Mouse (Mus musculus) forelimb bud, embryonic 11.5 days (tissue): ENCODE data around the gene Slc6a20b.

Source experiments
- DNase-seq: peaks from one replicate; pipeline ENCODE4 v3.0.0-alpha.2; 2012; ENCODE audit warnings: low read depth, low spot score

The Slc6a20b gene

DNA sequence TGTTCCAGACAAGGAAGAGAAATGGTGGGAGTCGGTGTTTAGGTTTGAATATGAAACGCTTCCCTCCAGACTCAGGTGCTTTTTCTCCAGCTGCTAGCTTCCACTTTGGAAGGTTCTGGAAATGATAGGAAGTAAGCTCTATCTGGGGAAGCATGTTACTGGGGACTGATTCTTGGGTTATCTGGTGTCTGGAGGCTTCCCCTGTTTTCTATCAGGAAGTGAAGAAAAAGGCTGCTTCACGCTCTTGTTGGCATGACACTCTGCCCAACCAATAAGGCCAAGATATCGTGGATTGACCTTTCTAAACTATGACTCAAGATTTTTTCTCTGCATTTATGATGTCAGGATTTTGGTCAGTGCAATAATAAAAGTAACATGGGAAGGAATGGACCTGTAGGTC is 37.2 kb downstream of the Slc6a20b start:
- DNase-seq = no peak

DNA sequence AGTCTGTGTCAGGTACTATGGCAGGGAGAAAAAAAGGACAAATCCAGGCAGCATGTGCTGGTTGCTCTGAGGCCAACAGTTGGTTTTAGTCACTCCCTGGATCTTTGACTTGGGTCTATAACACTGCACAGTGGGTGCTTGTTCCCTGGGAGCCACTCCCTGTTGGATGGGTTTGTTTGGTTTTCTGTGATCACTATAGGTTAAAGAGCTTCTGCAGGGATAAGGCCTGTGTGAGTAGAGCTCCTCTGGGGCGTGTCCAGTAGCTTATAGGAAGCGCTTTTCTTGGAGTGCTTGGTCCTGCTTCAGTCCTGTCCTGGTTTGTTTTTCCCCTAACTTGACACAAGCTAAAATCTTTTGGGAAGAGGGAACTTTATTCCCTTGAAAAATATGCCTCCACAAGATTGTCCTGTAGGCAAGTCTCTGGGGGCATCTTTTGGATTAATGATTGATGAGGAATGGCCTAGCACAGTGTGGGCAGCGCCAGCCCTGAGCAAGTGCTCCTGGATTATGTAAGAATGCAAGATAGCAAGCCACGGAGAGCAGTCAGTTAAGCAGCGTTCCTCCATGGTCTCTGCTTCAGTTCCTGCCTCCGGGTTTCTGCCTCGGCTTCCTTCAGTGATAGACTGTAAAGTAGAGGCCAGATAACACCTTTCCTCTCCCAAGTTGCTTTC is 43.0 kb downstream of the Slc6a20b start:
- no peak for DNase-seq

- no peak for DNase-seq
These were observed 54.8 kb downstream of the Slc6a20b start for GRCm38 (mm10) chr9:123577360-123578192.

GRCm38 (mm10) chr9:123554599-123554998 is 77.8 kb downstream of the Slc6a20b start:
- peak; percentile 59 for DNase-seq
